Mouse (Mus musculus) embryonic facial prominence, embryonic 14.5 days (tissue): ENCODE data around the gene Xirp1. TPM values are rescaled to one million over a fixed set of nuclear protein-coding genes. Genes with fewer than 3 reads are reported as not detected.

Experiments
- ATAC-seq: fragments of 200-750 bp; cut with Nextera tagmentation; 2 replicates; pipeline ENCODE4 v1.8.0; 2017; ENCODE audit warnings: low read depth, moderate number of reproducible peaks, moderate TSS enrichment
- DNase-seq: peaks from one replicate; pipeline ENCODE4 v3.0.0-alpha.2; 2015; ENCODE audit warnings: low spot score
- H3K27ac ChIP-seq: fragments of 300-500 bp; sonication (generic); replicated peaks from 2 replicates; pipeline ENCODE4 v1.5.1; 2014; ENCODE audit warnings: low read depth, mild to moderate bottlenecking, low read length, moderate library complexity
- H3K27me3 ChIP-seq: fragments of 300-500 bp; sonication (generic); replicated peaks from 2 replicates; pipeline ENCODE4 v1.6.1; 2014; ENCODE audit warnings: low read length; ENCODE audit not compliant: control insufficient read depth, insufficient read depth
- H3K36me3 ChIP-seq: fragments of 300-500 bp; sonication (generic); 2 replicates; pipeline ENCODE4 v1.6.1; 2014; ENCODE audit warnings: low read length, mixed read lengths; ENCODE audit not compliant: control insufficient read depth, insufficient read depth
- H3K4me1 ChIP-seq: fragments of 300-500 bp; sonication (generic); 2 replicates; pipeline ENCODE4 v1.6.1; 2014; ENCODE audit warnings: antibody characterized with exemption, low read length; ENCODE audit not compliant: control insufficient read depth, insufficient read depth
- H3K4me2 ChIP-seq: fragments of 300-500 bp; sonication (generic); 2 replicates; pipeline ENCODE4 v1.6.1; 2014; ENCODE audit warnings: low read depth, mild to moderate bottlenecking, low read length, moderate library complexity, mixed read lengths
- H3K4me3 ChIP-seq: fragments of 300-500 bp; sonication (generic); 2 replicates; pipeline ENCODE4 v1.5.1; 2014; ENCODE audit warnings: low read depth, mild to moderate bottlenecking, low read length
- H3K9ac ChIP-seq: fragments of 300-500 bp; sonication (generic); 2 replicates; pipeline ENCODE4 v1.6.1; 2014; ENCODE audit warnings: low read depth, mild to moderate bottlenecking, low read length, moderate library complexity, mixed read lengths
- H3K9me3 ChIP-seq: fragments of 300-500 bp; sonication (generic); 2 replicates; pipeline ENCODE4 v1.6.1; 2016; ENCODE audit warnings: low read length; ENCODE audit not compliant: control insufficient read depth
- WGBS: fragments of 180-500 bp; shearing (Covaris S2); extraction: QIAGEN DNeasy Blood & Tissue Kit; methylation state at CpG from one replicate; pipeline ENCODE4 v1.1.7; 2014; 5-methylcytosine and 5-hydroxymethylcytosine counted together
- polyA plus RNA-seq: library from polyadenylated mRNA; unstranded; fragments of >200 nt; fragmentation: Nextera tagmentation; extraction: Ambion mirVana; gene quantifications from 2 replicates; pipeline ENCODE4 v1.2.1, GENCODE M21; 2014

The Xirp1 gene
- polyA plus RNA-seq, 1 experiment from 2014 or later = 8.0 TPM

DNA sequence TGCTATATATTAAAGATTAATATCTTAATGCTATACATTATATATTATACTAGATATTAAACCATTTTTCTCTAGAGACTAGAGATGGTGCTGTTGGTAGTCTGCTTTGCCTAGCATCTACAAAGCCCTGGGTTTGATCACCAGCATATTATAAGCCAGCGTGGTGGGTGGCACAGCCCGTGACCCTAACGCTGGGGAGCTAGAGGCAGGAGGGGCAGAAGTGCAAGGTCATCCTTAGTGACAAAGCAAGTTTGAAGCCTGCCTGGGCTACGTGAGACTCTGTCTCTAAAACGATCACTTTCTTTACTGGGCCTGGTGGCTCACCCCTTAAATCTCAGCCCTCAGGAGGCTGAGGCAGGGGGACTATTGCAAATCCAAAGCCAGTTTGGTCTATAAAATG is 20.5 kb downstream of the Xirp1 start:
- Histone ChIP-seq H3K4me3 (no peak overlapping the region), H3K4me2 (no peak overlapping the region), H3K36me3 (no peaks in the 10 kb centered on the region), H3K9me3 (no peaks in the 10 kb centered on the region; the same call in 1 of the 2 replicates), H3K27me3 (no peaks in the 10 kb centered on the region), H3K9ac (no peak overlapping the region), H3K4me1 (peaks cover 10% of the 10 kb centered on the region), H3K27ac (no peak overlapping the region)
- 83% methylated on average over 5 of the region's 5 CpGs for WGBS
- DNase-seq (no peak), ATAC-seq (no peak)

DNA sequence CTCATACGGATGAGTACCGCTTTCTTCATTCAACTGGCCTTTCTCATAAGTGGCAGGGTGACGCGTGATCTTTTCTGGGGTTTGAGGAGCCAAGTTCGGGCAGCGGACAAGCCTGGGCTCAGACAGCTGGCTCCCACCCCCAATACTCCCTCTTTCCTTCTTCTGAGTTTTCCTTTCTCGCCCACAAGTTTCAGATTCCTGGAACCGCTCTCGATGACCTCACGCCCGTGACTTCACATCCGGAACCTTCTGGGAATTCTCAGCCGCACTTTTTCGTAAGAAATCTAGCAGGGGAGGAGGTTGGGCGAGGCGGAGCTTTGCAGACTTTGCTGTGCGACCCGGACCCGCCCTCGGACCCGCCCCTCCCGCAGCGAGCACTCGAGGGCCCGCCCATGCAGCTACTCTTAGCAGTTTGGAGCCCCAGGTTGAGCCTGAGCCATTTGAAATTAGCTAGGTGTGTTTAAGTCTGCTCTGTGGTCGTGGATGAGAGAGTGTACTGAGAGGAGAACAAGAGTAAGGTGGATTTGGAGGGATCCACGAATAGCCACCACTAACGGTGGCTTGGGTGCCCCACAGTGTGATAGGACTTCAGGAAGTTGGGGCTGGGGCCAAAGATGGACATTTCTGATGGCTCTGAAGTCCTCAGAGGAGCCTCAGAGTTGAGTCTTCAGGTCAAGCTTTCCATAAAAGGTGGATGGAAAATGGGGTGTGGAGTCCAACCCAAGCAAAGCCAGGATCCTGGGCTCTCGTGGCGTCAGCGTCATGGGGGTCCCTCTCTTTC is 21.3 kb downstream of the Xirp1 start:
- no peaks in the 10 kb centered on the region for H3K36me3 ChIP-seq
- H3K9ac ChIP-seq = peak overlapping the region; percentile 65
- no peaks in the 10 kb centered on the region for H3K9me3 ChIP-seq
- DNase-seq = peak; percentile 96
- 11% methylated on average over 31 of the region's 31 CpGs for WGBS
- H3K4me2 ChIP-seq = peak overlapping the region; percentile 67
- peak overlapping the region; percentile 44 for H3K4me3 ChIP-seq
- peak; percentile 94 for ATAC-seq
- H3K27me3 ChIP-seq = no peaks in the 10 kb centered on the region
- peak overlapping the region; percentile 75 for H3K27ac ChIP-seq
- H3K4me1 ChIP-seq = peaks cover 10% of the 10 kb centered on the region

DNA sequence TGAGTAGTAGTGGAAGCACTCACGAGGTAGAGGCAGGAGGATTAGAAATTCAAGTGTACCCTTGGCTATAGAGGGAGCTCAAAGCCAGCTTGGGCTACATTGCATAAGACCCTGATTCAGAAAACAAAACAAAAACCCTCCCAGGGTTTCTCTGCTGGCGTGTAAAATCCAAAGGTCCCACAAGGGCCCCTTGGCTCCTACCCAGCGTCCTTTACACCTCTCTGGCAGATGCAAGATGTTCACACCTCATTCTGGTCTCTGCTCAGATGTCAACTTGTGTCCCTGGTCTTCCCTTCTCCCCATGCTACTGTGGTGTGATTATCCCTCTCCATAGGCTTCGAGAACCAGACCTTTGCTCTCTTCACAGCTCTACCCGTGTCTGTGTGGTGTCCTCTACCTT is 22.6 kb downstream of the Xirp1 start:
- H3K36me3 ChIP-seq = no peaks in the 10 kb centered on the region
- H3K27me3 ChIP-seq = no peaks in the 10 kb centered on the region
- 77% methylated on average over 5 of the region's 5 CpGs for WGBS
- no peak overlapping the region for H3K27ac ChIP-seq
- no peaks in the 10 kb centered on the region for H3K9me3 ChIP-seq
- DNase-seq (no peak), ATAC-seq (no peak)
- H3K4me1 ChIP-seq = peaks cover 6% of the 10 kb centered on the region
- H3K4me3 ChIP-seq = no peak overlapping the region
- no peak overlapping the region for H3K4me2 ChIP-seq
- H3K9ac ChIP-seq = no peak overlapping the region

DNA sequence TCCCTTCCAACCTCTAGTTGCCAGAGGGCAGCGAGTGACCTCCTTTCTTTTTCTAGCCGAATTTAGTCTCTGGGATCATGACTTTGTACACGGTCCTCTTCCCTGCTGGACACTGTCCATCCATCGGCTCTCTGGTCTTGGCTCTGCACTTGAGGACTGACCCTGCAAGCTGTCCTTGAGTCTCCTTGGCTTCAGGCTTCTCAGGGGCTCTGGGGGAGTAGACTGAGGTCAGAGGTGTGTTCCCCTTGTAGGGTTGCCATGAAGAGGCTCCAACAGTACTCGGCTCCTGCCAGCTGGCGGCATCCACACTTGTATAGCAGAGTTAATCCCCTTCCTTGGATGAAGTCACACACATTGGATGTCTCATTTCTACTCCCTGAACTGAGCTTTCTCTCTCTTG is 23.8 kb downstream of the Xirp1 start:
- DNase-seq = no peak
- Histone ChIP-seq H3K27me3 (no peaks in the 10 kb centered on the region), H3K36me3 (no peaks in the 10 kb centered on the region), H3K9ac (no peak overlapping the region), H3K9me3 (no peaks in the 10 kb centered on the region), H3K4me1 (peaks cover 4% of the 10 kb centered on the region), H3K4me3 (no peak overlapping the region), H3K4me2 (no peak overlapping the region), H3K27ac (no peak overlapping the region)
- 65% methylated on average over 6 of the region's 6 CpGs for WGBS
- ATAC-seq = no peak

DNA sequence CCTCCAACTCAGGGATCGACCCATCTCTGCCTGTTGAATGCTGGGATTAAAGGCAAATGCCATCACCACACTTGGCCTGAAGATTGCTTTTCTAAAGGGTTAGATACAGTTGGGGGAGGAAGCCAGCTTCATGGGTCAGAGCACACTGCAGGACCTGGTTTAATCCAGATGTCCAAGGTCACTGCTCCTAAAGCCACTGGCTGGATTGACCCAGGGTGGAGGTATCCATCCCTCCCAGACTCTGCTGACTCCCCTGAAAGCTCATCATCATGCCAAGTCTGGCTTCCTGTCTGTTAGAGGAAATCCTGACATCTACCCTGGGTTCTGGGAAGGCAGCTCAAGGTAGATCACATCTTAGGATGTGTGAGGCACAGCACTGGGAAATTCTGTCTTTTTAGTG is 24.6 kb downstream of the Xirp1 start:
- Histone ChIP-seq H3K27me3 (no peaks in the 10 kb centered on the region), H3K27ac (no peak overlapping the region), H3K4me2 (no peak overlapping the region), H3K9me3 (no peaks in the 10 kb centered on the region), H3K9ac (no peak overlapping the region), H3K4me3 (no peak overlapping the region), H3K36me3 (no peaks in the 10 kb centered on the region), H3K4me1 (peaks cover 4% of the 10 kb centered on the region)
- ATAC-seq (no peak), DNase-seq (no peak)
- 68% methylated on average over 1 of the region's 1 CpGs for WGBS

DNA sequence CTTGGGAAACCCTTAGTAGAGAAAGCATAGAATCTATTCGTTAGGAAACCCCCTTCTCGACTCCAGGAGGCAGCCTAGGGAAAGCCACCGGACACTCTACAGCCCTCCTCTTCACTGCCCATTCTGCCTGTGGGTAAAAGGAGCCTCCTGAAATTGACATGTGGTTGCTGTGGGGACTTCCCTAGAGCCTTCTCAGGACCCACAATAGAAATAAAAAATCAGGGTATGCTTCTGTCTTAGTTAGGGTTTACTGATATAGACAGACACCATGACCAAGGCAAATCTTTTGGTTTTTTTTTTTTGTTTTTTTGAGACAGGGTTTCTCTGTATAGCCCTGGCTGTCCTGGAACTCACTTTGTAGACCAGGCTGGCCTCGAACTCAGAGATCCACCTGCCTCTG is 27.3 kb downstream of the Xirp1 start:
- Histone ChIP-seq H3K36me3 (no peaks in the 10 kb centered on the region), H3K27ac (no peak overlapping the region), H3K27me3 (no peaks in the 10 kb centered on the region), H3K4me1 (no peaks in the 10 kb centered on the region), H3K4me2 (no peak overlapping the region), H3K9me3 (no peaks in the 10 kb centered on the region), H3K4me3 (no peak overlapping the region), H3K9ac (no peak overlapping the region)
- 86% methylated on average over 4 of the region's 4 CpGs for WGBS
- no peak for DNase-seq
- ATAC-seq = no peak

DNA sequence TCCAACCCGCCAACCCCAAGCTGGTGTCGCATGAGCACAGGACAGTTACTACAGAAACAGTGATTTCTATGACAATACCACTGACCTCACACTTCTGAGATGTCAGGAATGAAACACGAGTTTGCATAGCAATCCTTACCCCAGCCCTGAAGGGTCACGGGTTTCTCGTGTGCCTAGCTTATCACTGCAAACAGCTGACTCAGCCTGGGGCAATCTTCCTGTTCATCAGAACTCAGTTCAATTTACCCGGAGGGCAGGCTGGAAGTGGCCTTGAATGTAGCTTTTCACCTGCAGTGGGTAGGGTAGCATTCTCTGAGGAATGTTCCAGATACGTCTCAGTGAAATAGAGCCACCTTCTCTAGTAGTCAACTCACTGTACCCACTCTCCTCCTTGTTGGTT is 29.2 kb downstream of the Xirp1 start:
- no peak for ATAC-seq
- no peak for DNase-seq
- Histone ChIP-seq H3K27me3 (no peaks in the 10 kb centered on the region), H3K4me1 (no peaks in the 10 kb centered on the region), H3K9me3 (no peaks in the 10 kb centered on the region), H3K9ac (no peak overlapping the region), H3K27ac (no peak overlapping the region), H3K4me2 (no peak overlapping the region), H3K4me3 (no peak overlapping the region), H3K36me3 (no peaks in the 10 kb centered on the region)
- WGBS = 64% methylated on average over 7 of the region's 7 CpGs

DNA sequence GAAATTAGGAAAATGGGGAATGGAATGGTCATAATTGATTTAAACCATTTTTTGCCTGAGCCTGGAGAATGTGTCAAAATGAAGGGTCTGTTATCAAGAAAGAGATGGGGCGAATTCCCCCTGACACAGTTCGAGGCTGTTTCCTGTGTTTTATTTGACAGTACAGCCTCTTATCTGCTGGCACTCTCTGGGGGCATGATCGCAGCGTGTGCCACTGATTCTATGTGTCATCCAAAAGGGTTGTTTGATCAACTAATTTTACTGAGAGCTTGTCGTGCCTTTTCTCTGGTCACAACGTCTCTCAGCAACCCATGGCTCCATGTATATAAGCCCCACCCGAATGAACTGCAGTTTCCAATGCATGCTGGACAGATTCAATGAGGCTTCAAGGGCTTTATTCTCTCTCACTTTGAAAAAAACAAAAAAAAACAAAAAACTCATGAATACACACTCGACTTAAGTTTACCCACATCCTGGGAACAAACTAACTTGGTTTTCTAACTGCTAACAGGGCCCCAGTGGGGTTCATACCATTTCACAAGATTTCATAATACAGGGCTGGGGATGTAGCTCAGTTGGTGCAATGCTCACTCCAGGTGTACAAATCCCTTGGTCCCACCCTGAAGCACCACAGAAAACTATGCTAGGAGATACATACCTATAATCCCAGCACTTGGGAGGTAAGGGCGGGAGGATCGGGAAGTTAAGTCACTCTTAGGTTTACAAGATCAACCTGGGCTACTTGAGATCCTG is 30.1 kb downstream of the Xirp1 start:
- Histone ChIP-seq H3K27me3 (no peaks in the 10 kb centered on the region), H3K4me2 (no peak overlapping the region), H3K27ac (no peak overlapping the region), H3K36me3 (no peaks in the 10 kb centered on the region), H3K4me1 (no peaks in the 10 kb centered on the region), H3K9me3 (no peaks in the 10 kb centered on the region), H3K4me3 (no peak overlapping the region), H3K9ac (no peak overlapping the region)
- WGBS = 74% methylated on average over 10 of the region's 10 CpGs
- ATAC-seq (no peak), DNase-seq (no peak)
